Mouse (Mus musculus) testis, adult 2 months (tissue): ENCODE measurements around the gene Mcm5. TPM values are rescaled to one million over a fixed set of nuclear protein-coding genes. Genes with fewer than 3 reads are reported as not detected.

Source experiments
- H3K27ac ChIP-seq: fragments of 200-500 bp; 2 replicates; pipeline ENCODE4 v1.5.1; 2012; ENCODE audit warnings: low read depth, low read length; ENCODE audit not compliant: control insufficient read depth, insufficient read depth
- H3K27me3 ChIP-seq: fragments of 200-500 bp; 2 replicates; pipeline ENCODE4 v1.6.1; 2012; ENCODE audit warnings: mild to moderate bottlenecking, low read length, moderate library complexity; ENCODE audit not compliant: control insufficient read depth, insufficient read depth
- H3K36me3 ChIP-seq: fragments of 200-500 bp; 2 replicates; pipeline ENCODE4 v1.6.1; 2012; ENCODE audit warnings: mild to moderate bottlenecking, low read length; ENCODE audit not compliant: control insufficient read depth, insufficient read depth
- H3K4me1 ChIP-seq: fragments of 200-500 bp; 2 replicates; pipeline ENCODE4 v1.6.1; 2012; ENCODE audit warnings: low read length; ENCODE audit not compliant: control insufficient read depth, insufficient read depth
- H3K4me3 ChIP-seq: fragments of 200-500 bp; 2 replicates; pipeline ENCODE4 v1.5.1; 2012; ENCODE audit warnings: low read depth, mild to moderate bottlenecking, low read length, moderate library complexity, mixed read lengths; ENCODE audit not compliant: control insufficient read depth
- CTCF ChIP-seq: fragments of 200-500 bp; IDR thresholded peaks from 2 replicates; pipeline ENCODE4 v1.5.1; 2012; ENCODE audit warnings: low read depth, mild to moderate bottlenecking, inconsistent platforms, low read length, moderate library complexity; ENCODE audit not compliant: control insufficient read depth, insufficient read depth, insufficient replicate concordance
- POLR2A ChIP-seq: fragments of 200-500 bp; IDR thresholded peaks from 2 replicates; pipeline ENCODE4 v1.6.1; 2012; ENCODE audit warnings: low read depth, mild to moderate bottlenecking, inconsistent platforms, low read length, moderate library complexity; ENCODE audit not compliant: control insufficient read depth
- polyA plus RNA-seq: library from polyadenylated mRNA; depleted of rRNA; stranded (reverse); fragments of >200 nt; gene quantifications from 2 replicates; pipeline ENCODE4 v1.2.3, GENCODE M21; 2012

Gene Mcm5
- polyA plus RNA-seq, 1 experiment = 18.6 TPM

DNA sequence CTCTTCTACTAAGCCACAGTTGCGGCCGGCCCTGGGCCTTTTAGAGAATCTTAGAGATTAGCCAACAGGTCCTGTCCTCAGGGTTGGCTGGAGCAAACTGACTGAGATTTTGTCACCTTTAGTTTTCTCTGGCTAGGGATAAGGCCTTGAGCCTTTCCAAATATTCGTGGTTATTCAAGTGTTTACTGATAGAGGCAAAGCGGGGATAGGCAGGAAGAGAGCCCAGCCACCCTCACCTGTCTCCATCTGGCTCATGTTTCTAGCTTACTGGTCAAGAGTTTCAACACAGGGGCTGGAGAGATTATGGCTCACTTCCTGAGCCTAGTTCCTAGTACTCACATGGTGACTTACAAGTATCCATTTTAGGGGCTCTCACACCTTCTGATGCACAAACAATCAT is 6.4 kb upstream of the Mcm5 start:
- TF ChIP-seq CTCF (no peak), POLR2A (no peak)
- H3K36me3 ChIP-seq = no peaks in the 10 kb centered on the region
- H3K4me3 ChIP-seq = no peak overlapping the region
- H3K4me1 ChIP-seq = no peaks in the 10 kb centered on the region
- H3K27ac ChIP-seq = no peak overlapping the region
- H3K27me3 ChIP-seq = no peaks in the 10 kb centered on the region

DNA sequence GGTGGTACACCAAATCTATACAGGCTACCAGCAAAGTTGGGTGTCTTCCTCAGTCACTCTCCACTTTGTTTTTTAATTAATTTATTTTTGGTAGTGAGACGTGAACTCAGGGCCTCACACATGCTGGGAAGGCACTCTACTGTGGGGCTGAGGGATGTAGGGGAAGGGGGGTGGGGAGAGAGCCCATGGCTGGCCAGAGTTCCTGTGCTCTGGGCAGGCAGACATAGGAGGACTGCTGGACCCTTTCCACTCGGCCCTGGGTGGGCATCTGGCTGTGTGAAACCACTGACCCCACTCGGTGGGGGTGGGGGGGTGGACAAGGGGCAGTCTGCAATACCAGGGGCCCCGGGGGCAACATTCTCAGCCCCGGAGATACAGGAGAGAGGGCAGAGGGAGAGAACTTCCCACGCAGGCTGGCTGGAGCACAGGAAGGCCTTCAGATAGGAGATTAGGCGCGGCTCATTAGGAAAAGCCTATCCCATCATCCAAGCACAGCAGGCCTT is 5.9 kb upstream of the Mcm5 start:
- Histone ChIP-seq H3K27ac (no peak overlapping the region), H3K27me3 (no peaks in the 10 kb centered on the region), H3K4me3 (no peak overlapping the region), H3K4me1 (no peaks in the 10 kb centered on the region), H3K36me3 (no peaks in the 10 kb centered on the region)
- TF ChIP-seq POLR2A (no peak), CTCF (no peak)

DNA sequence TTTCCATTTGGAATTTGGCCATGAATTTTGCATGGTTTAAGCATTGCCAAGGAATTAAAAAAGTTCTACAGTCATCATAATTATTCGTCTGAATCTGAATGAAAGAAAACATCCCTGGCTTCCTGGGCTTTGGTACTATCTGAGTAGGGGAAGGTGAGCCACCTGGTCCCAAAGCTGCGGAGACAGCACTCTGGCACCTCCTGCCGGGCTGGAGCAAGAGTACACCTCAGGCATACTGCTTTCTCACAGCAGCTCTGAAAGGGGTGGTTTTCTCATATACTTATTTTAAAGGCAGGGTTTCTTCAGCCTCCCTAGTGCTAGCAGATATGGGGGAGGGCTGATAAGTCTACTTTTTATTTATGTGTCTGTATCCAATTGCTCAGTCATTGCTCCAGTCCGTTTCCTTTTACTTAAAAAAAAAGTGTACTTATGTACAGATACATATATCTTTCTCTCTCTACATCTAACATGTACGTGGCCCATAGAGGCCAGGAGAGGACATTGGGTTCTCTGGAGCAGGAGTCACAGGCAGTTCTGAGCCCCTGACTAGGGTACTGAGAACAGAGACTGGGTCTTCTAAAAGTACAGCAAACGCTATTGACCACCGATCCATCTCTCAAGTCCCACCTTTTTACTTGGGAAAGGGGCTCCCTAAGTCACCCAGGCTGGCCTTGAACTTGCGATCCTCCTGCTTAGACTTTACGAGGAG is 688 bp upstream of the Mcm5 start:
- Histone ChIP-seq H3K4me3 (peak overlapping the region; percentile 95), H3K36me3 (no peaks in the 10 kb centered on the region), H3K27ac (peak overlapping the region; percentile 90), H3K27me3 (no peaks in the 10 kb centered on the region), H3K4me1 (peaks cover 7% of the 10 kb centered on the region)
- TF ChIP-seq CTCF (peak; percentile 78; the same call in 1 of the 2 replicates), POLR2A (no peak)

DNA sequence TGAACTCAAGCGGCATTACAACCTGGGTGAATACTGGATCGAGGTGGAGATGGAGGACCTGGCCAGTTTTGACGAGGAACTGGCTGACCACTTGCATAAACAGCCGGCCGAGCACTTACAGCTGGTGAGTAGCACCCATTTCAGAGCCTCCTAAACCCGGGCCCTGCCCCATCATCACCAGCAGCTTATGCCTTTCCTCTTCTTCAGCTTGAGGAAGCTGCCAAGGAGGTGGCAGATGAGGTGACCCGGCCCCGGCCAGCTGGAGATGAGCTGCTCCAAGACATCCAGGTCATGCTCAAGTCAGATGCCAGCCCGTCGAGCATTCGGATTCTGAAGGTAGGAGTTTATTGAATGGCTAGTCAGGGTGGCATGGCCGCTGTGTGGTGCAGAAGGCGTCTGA is 724 bp downstream of the Mcm5 start:
- Histone ChIP-seq H3K27ac (no peak overlapping the region), H3K27me3 (no peaks in the 10 kb centered on the region), H3K4me1 (peaks cover 7% of the 10 kb centered on the region), H3K4me3 (peak overlapping the region; percentile 95), H3K36me3 (no peaks in the 10 kb centered on the region)
- TF ChIP-seq POLR2A (0 out of 2 replicates have a peak, but pooled peaks have one; percentile 17), CTCF (no peak)

DNA sequence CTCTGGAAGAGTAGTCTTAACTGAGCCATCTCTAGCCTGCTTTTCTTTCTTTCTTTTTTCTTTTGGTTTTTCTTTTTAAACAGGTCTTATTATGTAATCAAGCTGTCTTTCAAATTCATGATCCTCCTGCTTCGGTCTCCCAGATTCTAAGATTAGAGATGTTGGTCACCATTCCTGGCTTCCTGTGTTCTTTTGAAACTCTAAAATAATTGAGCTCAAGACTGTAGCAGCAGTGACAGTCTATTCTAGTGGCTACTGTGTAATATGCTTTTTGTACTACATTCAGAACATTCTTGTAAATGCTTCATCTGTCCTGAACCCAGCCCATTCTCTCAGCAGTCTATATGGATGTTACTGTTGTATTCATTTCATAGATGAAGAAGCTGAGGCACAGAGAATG is 9.1 kb downstream of the Mcm5 start:
- no peak overlapping the region for H3K27ac ChIP-seq
- TF ChIP-seq CTCF (no peak), POLR2A (no peak)
- H3K4me1 ChIP-seq = no peaks in the 10 kb centered on the region
- H3K4me3 ChIP-seq = no peak overlapping the region
- H3K36me3 ChIP-seq = no peaks in the 10 kb centered on the region; the same call in none of the 2 replicates
- no peaks in the 10 kb centered on the region for H3K27me3 ChIP-seq

DNA sequence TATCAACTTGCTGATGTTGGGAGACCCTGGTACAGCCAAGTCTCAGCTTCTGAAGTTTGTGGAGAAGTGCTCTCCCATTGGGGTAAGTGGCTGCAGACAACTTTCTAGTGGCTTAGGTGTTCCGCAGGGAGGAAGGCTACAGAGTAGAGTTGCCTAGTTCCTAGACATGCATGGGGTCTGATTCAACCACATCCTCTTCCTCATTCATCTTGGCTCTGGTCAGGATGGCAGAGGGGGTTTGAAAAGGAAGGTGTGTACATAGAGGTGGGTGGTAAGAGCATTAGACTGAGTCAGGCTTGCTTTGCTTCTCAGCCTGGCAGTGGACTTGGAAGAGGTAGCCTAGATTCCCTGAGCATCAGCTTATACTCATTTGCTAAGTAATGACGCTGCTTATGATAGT is 9.9 kb downstream of the Mcm5 start:
- H3K4me1 ChIP-seq = no peaks in the 10 kb centered on the region
- no peaks in the 10 kb centered on the region for H3K27me3 ChIP-seq
- H3K4me3 ChIP-seq = no peak overlapping the region
- TF ChIP-seq CTCF (no peak), POLR2A (no peak)
- no peak overlapping the region for H3K27ac ChIP-seq
- H3K36me3 ChIP-seq = no peaks in the 10 kb centered on the region; the same call in none of the 2 replicates

DNA sequence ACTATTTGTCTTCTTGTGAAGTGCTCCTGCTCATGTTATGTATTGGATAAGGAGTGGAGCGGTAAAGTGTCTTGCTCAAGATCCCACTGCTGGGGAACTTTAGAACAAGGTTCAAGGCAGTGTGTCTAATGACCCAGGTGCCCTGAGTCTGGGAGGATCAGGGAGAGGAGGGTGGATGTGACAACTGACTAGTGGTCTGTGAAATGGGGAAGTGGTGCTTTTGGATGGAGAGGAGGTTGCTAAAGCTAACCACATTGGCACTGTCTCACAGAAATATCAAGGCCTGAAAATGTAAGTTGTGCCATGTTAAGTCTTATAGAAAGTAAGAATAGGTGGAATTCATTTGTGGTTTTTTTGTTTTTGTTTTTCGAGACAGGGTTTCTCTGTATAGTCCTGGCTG is 10.4 kb downstream of the Mcm5 start:
- H3K4me3 ChIP-seq = no peak overlapping the region
- no peak overlapping the region for H3K27ac ChIP-seq
- no peaks in the 10 kb centered on the region; the same call in none of the 2 replicates for H3K36me3 ChIP-seq
- no peaks in the 10 kb centered on the region for H3K27me3 ChIP-seq
- TF ChIP-seq POLR2A (no peak), CTCF (no peak)
- no peaks in the 10 kb centered on the region for H3K4me1 ChIP-seq

DNA sequence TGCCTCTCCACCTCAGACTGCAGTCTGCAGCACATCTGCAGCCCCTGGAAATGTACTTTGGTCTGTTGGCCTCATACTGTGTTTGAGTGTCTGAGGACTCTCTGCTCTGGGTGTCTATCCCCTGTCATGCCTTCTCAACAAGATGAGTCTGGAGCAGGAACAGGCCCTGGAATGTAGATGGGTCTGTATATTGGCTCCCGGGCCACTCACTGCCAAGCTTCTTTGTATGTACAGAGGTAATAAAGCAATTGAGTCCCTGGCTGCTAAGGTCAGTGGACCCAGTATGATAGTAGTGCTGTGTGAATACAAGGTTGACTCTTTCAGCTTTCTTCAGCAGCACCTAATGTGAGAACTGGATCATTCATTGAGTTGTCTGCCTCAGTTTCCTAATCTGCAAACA is 18.0 kb downstream of the Mcm5 start:
- Histone ChIP-seq H3K4me1 (no peaks in the 10 kb centered on the region), H3K36me3 (no peaks in the 10 kb centered on the region; the same call in none of the 2 replicates), H3K27me3 (no peaks in the 10 kb centered on the region), H3K4me3 (no peak overlapping the region), H3K27ac (no peak overlapping the region)
- TF ChIP-seq POLR2A = no peak
